Mouse (Mus musculus) spleen, postnatal 36 days (tissue): ENCODE data around the gene Tcf7l2.

Experiments
- DNase-seq, 2 experiments: peaks; one replicate each; pipeline ENCODE4 v3.0.0; 2022; ENCODE audit warnings: low spot score in 2 of 2, mixed read lengths in 1 of 2

The Tcf7l2 gene

GRCm38 (mm10) chr19:55729376-55729775 is 12.2 kb upstream of the Tcf7l2 start:
- DNase-seq, result no peak

- DNase-seq, result no peak
Measured at GRCm38 (mm10) chr19:55732499-55732898, 9.1 kb upstream of the Tcf7l2 start.

DNA sequence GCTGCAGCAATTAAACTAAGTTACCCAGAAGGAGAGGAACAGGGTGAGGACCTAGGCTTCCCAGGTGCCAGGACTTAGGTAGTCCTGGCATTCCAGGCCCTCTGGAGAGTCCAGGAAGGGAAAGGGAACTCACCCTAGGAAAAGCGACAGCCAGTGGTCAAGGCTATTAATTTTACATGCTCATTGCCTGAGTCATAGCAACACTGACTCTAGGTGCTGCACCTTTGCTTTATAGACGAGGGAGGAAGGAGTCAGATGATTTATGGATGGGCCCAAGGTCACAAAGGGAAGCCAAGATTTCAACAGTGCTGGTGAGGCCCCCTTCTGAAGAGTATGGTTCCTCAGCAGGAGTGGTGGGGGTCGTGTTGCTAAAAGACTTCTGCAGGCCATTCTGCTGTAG is 8.6 kb upstream of the Tcf7l2 start:
- no peak for DNase-seq

GRCm38 (mm10) chr19:55736016-55736415 is 5.6 kb upstream of the Tcf7l2 start:
- no peak for DNase-seq

GRCm38 (mm10) chr19:55739713-55740112 is 1.9 kb upstream of the Tcf7l2 start:
- DNase-seq, result no peak

- DNase-seq, result no peak
Measured at GRCm38 (mm10) chr19:55740753-55741438, 724 bp upstream of the Tcf7l2 start.

DNA sequence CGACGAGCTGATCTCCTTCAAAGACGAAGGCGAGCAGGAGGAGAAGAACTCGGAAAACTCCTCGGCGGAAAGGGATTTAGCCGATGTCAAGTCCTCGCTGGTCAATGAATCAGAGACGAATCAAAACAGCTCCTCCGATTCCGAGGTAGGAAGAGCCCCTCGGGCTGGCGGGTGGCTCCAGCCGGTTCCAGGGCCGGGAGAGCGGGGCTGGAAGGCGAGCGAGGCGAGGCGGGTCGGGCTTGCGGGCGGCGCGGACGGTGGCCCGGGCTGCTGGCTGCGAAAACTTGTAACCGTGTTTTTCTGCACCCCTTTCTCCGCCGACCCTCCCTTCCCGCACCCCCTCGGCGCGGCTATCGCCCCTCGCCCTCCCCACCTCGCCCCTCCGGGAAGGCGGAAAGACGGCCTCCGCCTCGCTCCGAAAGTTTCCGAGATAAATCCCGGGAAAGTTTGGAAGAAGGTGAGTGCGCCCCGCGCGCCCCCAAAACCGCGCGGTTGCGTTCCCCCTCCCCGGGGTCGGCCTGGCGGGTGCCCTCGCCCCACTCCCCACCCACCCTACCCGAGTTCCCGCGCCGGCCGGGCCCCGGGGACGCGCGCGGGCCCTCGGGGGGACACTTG is 873 bp downstream of the Tcf7l2 start:
- DNase-seq, result peak; percentile 4 to 17

DNA sequence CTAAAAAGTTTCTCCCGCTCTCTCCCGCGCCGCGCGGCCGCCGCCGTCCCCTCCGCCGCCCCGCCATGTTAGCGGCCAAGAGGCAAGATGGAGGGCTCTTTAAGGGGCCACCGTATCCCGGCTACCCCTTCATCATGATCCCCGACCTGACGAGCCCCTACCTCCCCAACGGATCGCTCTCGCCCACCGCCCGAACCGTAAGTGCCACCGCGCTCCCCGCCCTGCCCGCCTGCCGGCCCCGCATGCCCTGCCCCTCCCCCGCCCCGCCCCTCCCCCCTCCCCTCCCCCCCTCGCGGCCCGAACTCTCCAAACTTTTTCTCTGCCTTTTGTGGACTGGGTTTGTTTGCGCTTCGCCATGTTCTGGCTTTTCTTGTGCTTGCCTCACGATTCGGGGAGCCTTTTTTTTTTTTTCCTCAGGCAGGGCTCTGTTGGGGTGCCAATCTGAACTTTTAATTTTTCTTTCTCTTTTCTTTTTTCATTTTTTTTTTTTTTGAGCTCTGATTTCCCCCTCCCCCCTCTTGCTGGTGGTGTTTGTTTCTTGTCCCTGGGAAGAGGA is 1.5 kb downstream of the Tcf7l2 start:
- DNase-seq, result peak in 1 of 2 experiments; percentile 24

- DNase-seq, result peak in 1 of 2 experiments; percentile 28
Measured at GRCm38 (mm10) chr19:55743557-55744441, 2.2 kb downstream of the Tcf7l2 start.

- DNase-seq, result no peak
Measured at GRCm38 (mm10) chr19:55744576-55745191, 3.1 kb downstream of the Tcf7l2 start.

DNA sequence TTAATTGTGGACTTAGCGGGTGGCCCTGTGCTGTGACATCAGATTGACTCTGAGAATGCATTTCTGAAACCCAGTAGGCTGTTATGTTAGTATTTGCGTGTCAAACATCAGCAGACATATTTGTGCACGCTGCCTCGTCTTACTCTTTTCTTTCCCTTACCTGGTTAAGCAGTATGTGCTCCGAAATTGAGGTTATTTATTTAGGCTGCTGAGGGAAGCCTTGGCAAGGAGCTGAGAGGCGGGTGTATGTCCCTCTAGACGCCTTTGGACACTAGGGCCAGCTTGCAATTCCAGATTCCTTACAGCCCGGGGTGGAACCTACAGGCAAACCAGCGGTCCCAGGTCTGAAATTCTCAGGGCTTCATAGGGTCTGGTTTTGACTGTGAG is 3.6 kb downstream of the Tcf7l2 start:
- DNase-seq, result no peak

DNA sequence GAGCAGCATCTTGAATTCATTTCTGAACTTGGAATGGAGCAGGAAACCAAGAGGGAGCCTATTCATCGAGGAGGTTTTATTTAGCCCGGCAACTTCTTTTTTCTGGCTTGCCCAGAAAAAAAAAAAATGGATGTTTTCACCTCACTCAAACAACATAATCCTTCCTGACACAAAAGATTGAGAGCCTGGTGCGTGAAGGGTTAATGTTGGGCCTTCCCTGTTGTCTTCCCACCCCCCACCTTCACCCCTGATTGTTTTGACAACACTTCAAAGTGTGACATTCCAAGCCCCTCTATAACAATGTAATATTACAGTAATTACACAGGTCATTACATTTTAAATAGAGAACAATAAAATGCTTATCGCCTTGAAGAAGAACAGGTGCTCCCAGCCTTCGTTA is 4.6 kb downstream of the Tcf7l2 start:
- DNase-seq, result no peak

DNA sequence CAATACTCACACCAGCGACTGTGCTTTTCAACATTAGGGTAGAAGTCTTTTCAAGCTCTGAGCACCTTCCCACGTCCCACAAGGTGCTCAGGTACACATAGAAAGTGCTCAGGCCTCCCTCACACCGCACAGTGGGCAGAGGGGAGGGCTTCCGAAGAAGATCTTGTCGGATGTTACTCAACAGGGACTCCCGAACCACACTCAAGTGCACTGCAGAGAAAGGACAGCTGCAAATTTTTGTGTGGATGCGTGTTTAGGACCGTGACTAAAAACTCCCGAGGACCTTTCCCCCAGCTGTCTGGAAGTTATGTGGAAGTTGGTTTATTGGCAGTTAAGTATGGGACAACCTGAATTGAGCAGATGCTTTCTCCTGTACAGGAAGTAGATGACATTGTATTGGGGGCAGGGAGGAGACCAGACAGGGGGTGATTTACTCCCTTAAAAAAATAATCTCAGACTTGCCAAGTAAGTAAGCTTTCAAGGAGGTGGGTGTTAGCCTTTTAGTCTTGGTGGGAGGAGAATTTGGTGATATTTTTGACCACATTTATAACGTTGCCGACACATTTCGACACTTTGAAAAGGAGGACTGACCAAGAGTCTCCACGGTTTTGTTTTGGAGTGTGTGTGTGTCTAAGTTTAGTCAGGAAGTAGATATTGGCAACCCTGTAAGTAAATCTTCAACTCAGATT is 5.8 kb downstream of the Tcf7l2 start:
- no peak for DNase-seq

- DNase-seq, result no peak
Measured at GRCm38 (mm10) chr19:55747926-55748291, 6.3 kb downstream of the Tcf7l2 start.

DNA sequence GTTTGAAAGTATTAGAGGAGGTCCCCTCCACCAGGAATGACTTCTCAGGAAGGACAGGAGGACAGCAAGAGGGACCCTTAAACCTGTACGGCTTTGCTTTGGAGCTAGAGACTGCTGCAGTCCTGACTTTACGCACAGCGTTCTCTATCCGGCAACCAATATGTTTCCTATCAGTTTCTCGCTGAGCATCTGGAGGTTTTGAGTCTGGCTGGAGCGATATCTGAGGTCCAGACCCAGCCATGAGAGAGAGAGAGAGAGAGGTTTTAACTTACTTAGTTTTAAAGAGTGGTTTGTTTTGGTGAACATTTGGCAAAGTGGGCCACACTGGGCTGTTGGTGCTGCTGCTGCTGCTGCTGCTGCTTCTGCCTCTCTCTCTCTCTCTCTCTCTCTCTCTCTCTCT is 7.2 kb downstream of the Tcf7l2 start:
- no peak for DNase-seq

DNA sequence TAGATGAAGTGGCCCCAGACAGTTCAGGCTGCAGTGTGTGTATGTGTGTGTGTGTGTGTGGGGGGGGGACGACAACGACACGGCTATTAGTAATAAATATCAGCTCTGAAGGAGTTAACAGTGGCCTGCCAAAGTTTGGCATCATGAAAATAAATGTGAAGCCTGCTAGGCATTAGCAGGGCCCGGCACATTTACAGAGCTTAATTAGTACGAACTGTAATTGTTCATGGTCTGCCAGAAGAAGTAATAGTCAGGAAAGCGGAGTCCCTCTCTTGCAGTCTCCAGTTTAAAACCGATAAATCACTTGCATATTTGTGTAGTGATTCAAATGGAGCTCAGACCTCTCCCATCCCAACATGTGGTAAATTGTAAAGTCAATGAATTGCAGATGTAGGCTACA is 7.9 kb downstream of the Tcf7l2 start:
- no peak for DNase-seq

- DNase-seq, result no peak
Measured at GRCm38 (mm10) chr19:55750048-55750447, 8.4 kb downstream of the Tcf7l2 start.

DNA sequence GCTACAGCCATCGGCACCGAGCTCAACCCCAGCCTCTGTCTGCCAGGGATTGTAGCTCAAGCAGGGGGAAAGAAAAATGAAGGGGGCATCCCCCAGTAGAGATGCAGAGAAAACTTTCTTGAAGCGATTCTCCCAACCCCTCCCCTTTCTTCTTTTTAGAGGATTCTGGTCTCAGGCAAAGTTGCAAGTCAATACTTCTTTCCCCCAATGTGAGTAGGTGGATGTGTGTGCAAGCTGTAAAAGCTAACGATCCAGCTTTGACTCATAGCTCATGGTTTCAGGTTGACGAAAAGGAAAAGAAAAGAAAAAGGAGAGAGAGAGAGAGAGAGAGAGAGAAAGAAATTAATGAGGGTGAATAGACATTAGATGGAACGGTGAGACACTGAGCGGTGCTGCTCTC is 8.8 kb downstream of the Tcf7l2 start:
- no peak for DNase-seq

- DNase-seq, result no peak
Measured at GRCm38 (mm10) chr19:55752861-55753260, 11.2 kb downstream of the Tcf7l2 start.

DNA sequence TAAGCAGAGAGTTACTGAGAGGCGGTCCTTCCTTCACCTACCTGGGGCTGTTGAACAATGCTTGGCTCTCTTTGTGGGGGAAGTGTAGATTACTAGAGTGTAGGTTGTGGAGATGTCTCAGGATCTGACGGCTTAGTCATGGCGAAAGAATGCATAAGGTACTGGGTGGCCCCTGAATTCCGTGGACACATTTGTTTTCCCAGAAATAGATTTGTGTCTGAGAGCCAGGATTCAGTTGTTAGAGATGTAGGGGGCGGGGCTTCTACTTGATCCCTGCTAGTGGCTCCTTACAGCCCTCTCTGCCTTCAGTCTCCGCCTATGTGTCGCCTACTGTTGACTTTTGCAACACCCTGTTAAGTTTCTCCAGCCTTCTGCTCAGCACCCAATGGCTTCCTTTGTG is 12.7 kb downstream of the Tcf7l2 start:
- DNase-seq, result no peak

DNA sequence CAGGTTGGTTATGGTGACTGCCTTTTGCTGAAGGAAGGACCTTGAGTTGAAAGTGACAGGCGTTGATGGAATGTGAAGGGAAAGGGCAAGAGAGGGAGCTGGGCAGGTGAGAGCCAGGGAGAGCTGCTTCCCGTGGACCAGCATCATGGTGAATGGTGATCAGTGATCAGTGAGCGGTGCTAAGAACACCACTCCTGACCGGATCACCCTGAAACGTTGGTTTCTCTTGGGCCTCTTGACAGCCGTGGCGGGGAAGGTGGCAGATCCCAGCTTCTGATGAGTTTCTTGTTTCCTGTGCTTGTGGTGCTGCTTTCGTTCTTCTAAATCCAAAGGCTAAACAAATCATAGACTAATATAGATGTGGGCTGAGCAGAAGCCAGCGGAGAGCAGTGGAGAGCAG is 13.8 kb downstream of the Tcf7l2 start:
- no peak for DNase-seq
